21 mouse cellular contexts compared by ENCODE assay signal in genomic region chr3:117441887-117442286, GRCm38 (mm10).
DNase-seq lines count a peak whose midpoint lies in the region; ATAC-seq and TF ChIP-seq lines count a peak whose summit lies in the region.
"Had no signal": no experiment of that assay in that cellular context is flagged by ENCODE, and none has a peak within 500 bp of the region (broad histone marks: within the 10 kb centered on the region; RNA-seq: fewer than 3 reads in every experiment).

No protein-coding gene starts in this region.

- no peaks in the 10 kb centered on the region for H3K9me3 ChIP-seq in hindbrain, postnatal 0 days (ENCODE audit: low read length)
- H3K9me3 ChIP-seq in hindbrain, embryonic 12.5 days (replicated peaks), result no peaks in the 10 kb centered on the region
- H3K9me3 ChIP-seq in lung, embryonic 14.5 days (ENCODE audit: low read depth, low read length), result no peaks in the 10 kb centered on the region
- H3K9me3 ChIP-seq: forebrain, embryonic 15.5 days; heart, embryonic 13.5 days; kidney, embryonic 15.5 days; midbrain, embryonic 10.5 days; neural tube, embryonic 15.5 days had no signal

- no peak overlapping the region for H3K27ac ChIP-seq in hindbrain, postnatal 0 days
- no peak overlapping the region for H3K27ac ChIP-seq in hindbrain, embryonic 12.5 days
- no peak overlapping the region for H3K27ac ChIP-seq in lung, embryonic 14.5 days (ENCODE audit: low read depth)
- H3K27ac ChIP-seq: forebrain, embryonic 15.5 days; gastrocnemius, adult 2 months; heart, embryonic 13.5 days; kidney, embryonic 15.5 days; midbrain, embryonic 10.5 days; neural tube, embryonic 15.5 days had no signal

- no peak for ATAC-seq in hindbrain, postnatal 0 days
- ATAC-seq in hindbrain, embryonic 12.5 days (ENCODE audit: low FRiP score), result no peak
- ATAC-seq in lung, embryonic 14.5 days (ENCODE audit: insufficient read depth), result no peak
- ATAC-seq: forebrain, embryonic 15.5 days had no signal

- no peak overlapping the region for H3K4me3 ChIP-seq in hindbrain, postnatal 0 days (ENCODE audit: low read length)
- H3K4me3 ChIP-seq in hindbrain, embryonic 12.5 days, result no peak overlapping the region
- no peak overlapping the region for H3K4me3 ChIP-seq in lung, embryonic 14.5 days (ENCODE audit: low read depth, low read length)
- H3K4me3 ChIP-seq: forebrain, embryonic 15.5 days; gastrocnemius, adult 2 months; heart, embryonic 13.5 days; kidney, embryonic 15.5 days; midbrain, embryonic 10.5 days; myocyte; neural tube, embryonic 15.5 days had no signal

- 66% methylated on average over 3 of the region's 3 CpGs for WGBS in hindbrain, postnatal 0 days
- 72% methylated on average over 3 of the region's 3 CpGs for whole genome bisulfite sequencing in hindbrain, embryonic 12.5 days
- WGBS in lung, embryonic 14.5 days, result 60% methylated on average over 3 of the region's 3 CpGs

- peak; percentile 43 to 59 for DNase-seq in cerebellum, postnatal 10 days
- no peak for DNase-seq in cerebellum, adult 18-20 months
- DNase-seq in hindbrain, postnatal 0 days (ENCODE audit: low spot score), result peak; percentile 54
- peak; percentile 21 for DNase-seq in lung, embryonic 14.5 days
- no peak for DNase-seq in lung, postnatal 14 days
- peak; percentile 28 for DNase-seq in retina, embryonic 14.5 days (ENCODE audit: low spot score)
- no peak for DNase-seq in embryo, embryonic 10 days (ENCODE audit: low spot score)
- DNase-seq: adrenal gland, postnatal 14 days; cerebellum, adult 9-10 months; embryo, embryonic 11 days; gastrocnemius, adult 2 months; lung, adult 18-20 months; lung, postnatal 4 days; thymus, postnatal 14 days had no signal

- no peaks in the 10 kb centered on the region for H3K36me3 ChIP-seq in hindbrain, postnatal 0 days (ENCODE audit: insufficient read depth, low read length)
- H3K36me3 ChIP-seq in hindbrain, embryonic 12.5 days, result no peaks in the 10 kb centered on the region
- H3K36me3 ChIP-seq in lung, embryonic 14.5 days (ENCODE audit: insufficient read depth), result no peaks in the 10 kb centered on the region
- H3K36me3 ChIP-seq: forebrain, embryonic 15.5 days; heart, embryonic 13.5 days; kidney, embryonic 15.5 days; midbrain, embryonic 10.5 days; neural tube, embryonic 15.5 days had no signal

- TF ChIP-seq CTCF in hindbrain, postnatal 0 days (IDR thresholded peaks at IDR 0.05; ENCODE audit: low read depth), result peak; percentile 54
- peak; percentile 18; the same call in 1 of the 2 replicates for TF ChIP-seq CTCF in lung, embryonic 14.5 days (IDR thresholded peaks at IDR 0.05; ENCODE audit: low read depth)

- no peaks in the 10 kb centered on the region for H3K4me1 ChIP-seq in hindbrain, postnatal 0 days (ENCODE audit: insufficient read depth, low read length)
- no peaks in the 10 kb centered on the region for H3K4me1 ChIP-seq in hindbrain, embryonic 12.5 days
- H3K4me1 ChIP-seq in lung, embryonic 14.5 days (ENCODE audit: insufficient read depth), result no peaks in the 10 kb centered on the region
- H3K4me1 ChIP-seq: forebrain, embryonic 15.5 days; kidney, embryonic 15.5 days; midbrain, embryonic 10.5 days; neural tube, embryonic 15.5 days had no signal

- no peak overlapping the region for H3K9ac ChIP-seq in hindbrain, postnatal 0 days (replicated peaks; ENCODE audit: low read length)
- H3K9ac ChIP-seq in hindbrain, embryonic 12.5 days, result no peak overlapping the region
- no peak overlapping the region for H3K9ac ChIP-seq in lung, embryonic 14.5 days
- H3K9ac ChIP-seq: forebrain, embryonic 15.5 days; heart, embryonic 13.5 days; kidney, embryonic 15.5 days; neural tube, embryonic 15.5 days had no signal

- no peaks in the 10 kb centered on the region for H3K27me3 ChIP-seq in hindbrain, postnatal 0 days (ENCODE audit: insufficient read depth, low read length)
- H3K27me3 ChIP-seq in hindbrain, embryonic 12.5 days, result no peaks in the 10 kb centered on the region
- H3K27me3 ChIP-seq in lung, embryonic 14.5 days (ENCODE audit: insufficient read depth, low read length), result no peaks in the 10 kb centered on the region
- H3K27me3 ChIP-seq: forebrain, embryonic 15.5 days; heart, embryonic 13.5 days; kidney, embryonic 15.5 days; neural tube, embryonic 15.5 days had no signal

- H3K4me2 ChIP-seq in hindbrain, postnatal 0 days (ENCODE audit: low read depth, low read length), result no peak overlapping the region
- no peak overlapping the region for H3K4me2 ChIP-seq in hindbrain, embryonic 12.5 days (replicated peaks)
- H3K4me2 ChIP-seq in lung, embryonic 14.5 days, result no peak overlapping the region
- H3K4me2 ChIP-seq: forebrain, embryonic 15.5 days; heart, embryonic 13.5 days; kidney, embryonic 15.5 days; neural tube, embryonic 15.5 days had no signal

Comparison
In these comparisons a context has a peak if more than half of its experiments do, and no peak if none do; other contexts are left out.
1. DNase-seq: peak in cerebellum, postnatal 10 days (2 of 2), hindbrain, postnatal 0 days (single experiment), lung, embryonic 14.5 days (single experiment) and retina, embryonic 14.5 days (single experiment); none in cerebellum, adult 18-20 months (0 of 2), lung, postnatal 14 days (single experiment) and embryo, embryonic 10 days (single experiment).